Mouse (Mus musculus) intestine, postnatal 0 days (tissue): ENCODE measurements around the gene Scube3. TPM values are rescaled to one million over a fixed set of nuclear protein-coding genes. Genes with fewer than 3 reads are reported as not detected.
A peak's percentile ranks its signal among the peaks of the same experiment; 100 is the strongest.

ENCODE experiments used
- ATAC-seq: fragments of 200-750 bp; cut with Nextera tagmentation; 2 replicates; pipeline ENCODE4 v1.8.0; 2017; ENCODE audit warnings: mild to moderate bottlenecking, moderate TSS enrichment, moderate library complexity
- H3K27ac ChIP-seq: fragments of 300-500 bp; sonication (generic); 2 replicates; pipeline ENCODE4 v1.5.1; 2014; ENCODE audit warnings: mild to moderate bottlenecking, low read depth, low read length, moderate library complexity
- H3K27me3 ChIP-seq: fragments of 300-500 bp; sonication (generic); replicated peaks from 2 replicates; pipeline ENCODE4 v1.6.1; 2014; ENCODE audit warnings: low read length, mixed read lengths; ENCODE audit not compliant: control insufficient read depth, insufficient read depth
- H3K36me3 ChIP-seq: fragments of 300-500 bp; sonication (generic); 2 replicates; pipeline ENCODE4 v1.6.1; 2014; ENCODE audit warnings: mild to moderate bottlenecking, moderate library complexity; ENCODE audit not compliant: control insufficient read depth, insufficient read depth
- H3K4me1 ChIP-seq: fragments of 300-500 bp; sonication (generic); replicated peaks from 2 replicates; pipeline ENCODE4 v1.6.1; 2014; ENCODE audit warnings: antibody characterized with exemption, low read length, mixed read lengths; ENCODE audit not compliant: control insufficient read depth, insufficient read depth
- H3K4me2 ChIP-seq: fragments of 300-500 bp; sonication (generic); replicated peaks from 2 replicates; pipeline ENCODE4 v1.6.1; 2014; ENCODE audit warnings: low read depth, mild to moderate bottlenecking, moderate library complexity
- H3K4me3 ChIP-seq: fragments of 300-500 bp; sonication (generic); 2 replicates; pipeline ENCODE4 v1.5.1; 2014; ENCODE audit warnings: low read depth, low read length
- H3K9ac ChIP-seq: fragments of 300-500 bp; sonication (generic); 2 replicates; pipeline ENCODE4 v1.6.1; 2014; ENCODE audit warnings: mild to moderate bottlenecking, low read depth, low read length
- H3K9me3 ChIP-seq: fragments of 300-500 bp; sonication (generic); 2 replicates; pipeline ENCODE4 v1.6.1; 2016; ENCODE audit warnings: mixed run types; ENCODE audit not compliant: control insufficient read depth
- CTCF ChIP-seq: sonication (generic); IDR thresholded peaks from 2 replicates; pipeline ENCODE4 v1.5.1; 2016; ENCODE audit warnings: low read depth, mild to moderate bottlenecking, control low read depth, antibody characterized with exemption, moderate library complexity
- WGBS: fragments of 180-500 bp; shearing (Covaris S2); extraction: QIAGEN DNeasy Blood & Tissue Kit; methylation state at CpG from one replicate; pipeline ENCODE4 v1.1.7; 2014; 5-methylcytosine and 5-hydroxymethylcytosine counted together
- polyA plus RNA-seq: library from polyadenylated mRNA; unstranded; fragments of >200 nt; fragmentation: Nextera tagmentation; extraction: Ambion mirVana; gene quantifications from 2 replicates; pipeline ENCODE4 v1.2.1, GENCODE M21; 2015

The Scube3 gene
- polyA plus RNA-seq, 1 experiment from 2014 or later, result 0.57 TPM

GRCm38 (mm10) chr17:28129796-28130195, 12.1 kb upstream of the Scube3 start:
- no peak overlapping the region for H3K9ac ChIP-seq
- no peaks in the 10 kb centered on the region for H3K4me1 ChIP-seq
- 93% methylated on average over 5 of the region's 5 CpGs for WGBS
- no peaks in the 10 kb centered on the region for H3K9me3 ChIP-seq
- ATAC-seq, result no peak
- TF ChIP-seq CTCF, result no peak
- no peak overlapping the region for H3K4me2 ChIP-seq
- no peak overlapping the region for H3K27ac ChIP-seq
- H3K27me3 ChIP-seq, result 0 out of 2 replicates have a peak, but pooled peaks cover 4% of the 10 kb centered on the region
- no peaks in the 10 kb centered on the region for H3K36me3 ChIP-seq
- no peak overlapping the region for H3K4me3 ChIP-seq

- H3K4me2 ChIP-seq, result no peak overlapping the region
- WGBS, result 58% methylated on average over 5 of the region's 5 CpGs
Measured at GRCm38 (mm10) chr17:28130391-28131125, 11.4 kb upstream of the Scube3 start.

GRCm38 (mm10) chr17:28131156-28131555, 10.8 kb upstream of the Scube3 start:
- Histone ChIP-seq H3K4me3 (no peak overlapping the region), H3K36me3 (no peaks in the 10 kb centered on the region), H3K4me2 (no peak overlapping the region), H3K9ac (no peak overlapping the region), H3K27me3 (0 out of 2 replicates have a peak, but pooled peaks cover 4% of the 10 kb centered on the region), H3K9me3 (no peaks in the 10 kb centered on the region), H3K27ac (no peak overlapping the region), H3K4me1 (no peaks in the 10 kb centered on the region)
- TF ChIP-seq CTCF, result no peak
- ATAC-seq, result no peak

More at GRCm38 (mm10) chr17:28130391-28131125, 11.4 kb upstream of the Scube3 start:
- Histone ChIP-seq H3K4me3 (no peak overlapping the region), H3K36me3 (no peaks in the 10 kb centered on the region), H3K27ac (no peak overlapping the region), H3K9me3 (no peaks in the 10 kb centered on the region), H3K9ac (no peak overlapping the region), H3K4me1 (no peaks in the 10 kb centered on the region), H3K27me3 (0 out of 2 replicates have a peak, but pooled peaks cover 4% of the 10 kb centered on the region)
- no peak for ATAC-seq
- TF ChIP-seq CTCF, result no peak

GRCm38 (mm10) chr17:28133193-28133592, 8.7 kb upstream of the Scube3 start:
- 9% methylated on average over 14 of the region's 14 CpGs for WGBS
- TF ChIP-seq CTCF, result peak; percentile 79
- Histone ChIP-seq H3K4me2 (no peak overlapping the region), H3K4me3 (no peak overlapping the region), H3K27me3 (0 out of 2 replicates have a peak, but pooled peaks cover 4% of the 10 kb centered on the region), H3K27ac (no peak overlapping the region), H3K36me3 (no peaks in the 10 kb centered on the region), H3K9me3 (no peaks in the 10 kb centered on the region), H3K4me1 (no peaks in the 10 kb centered on the region), H3K9ac (no peak overlapping the region)
- no peak for ATAC-seq

GRCm38 (mm10) chr17:28135496-28135895, 6.4 kb upstream of the Scube3 start:
- no peak for TF ChIP-seq CTCF
- WGBS, result 53% methylated on average over 3 of the region's 3 CpGs
- Histone ChIP-seq H3K27me3 (peaks cover 12% of the 10 kb centered on the region; the same call in 1 of the 2 replicates), H3K4me2 (no peak overlapping the region), H3K36me3 (no peaks in the 10 kb centered on the region), H3K27ac (no peak overlapping the region), H3K4me3 (no peak overlapping the region), H3K4me1 (no peaks in the 10 kb centered on the region), H3K9me3 (no peaks in the 10 kb centered on the region), H3K9ac (no peak overlapping the region)
- ATAC-seq, result no peak

GRCm38 (mm10) chr17:28136266-28136665, 5.7 kb upstream of the Scube3 start:
- Histone ChIP-seq H3K4me2 (no peak overlapping the region), H3K27me3 (peaks cover 19% of the 10 kb centered on the region), H3K27ac (no peak overlapping the region), H3K9ac (no peak overlapping the region), H3K4me1 (no peaks in the 10 kb centered on the region), H3K9me3 (no peaks in the 10 kb centered on the region), H3K4me3 (no peak overlapping the region), H3K36me3 (no peaks in the 10 kb centered on the region)
- no peak for TF ChIP-seq CTCF
- no peak for ATAC-seq
- 52% methylated on average over 5 of the region's 5 CpGs for WGBS
